Mouse (Mus musculus): ENCODE data around the gene Cspg4. TPM values are rescaled to one million over a fixed set of nuclear protein-coding genes. Genes with fewer than 3 reads are reported as not detected.
A peak's percentile ranks its signal among the peaks of the same experiment; 100 is the strongest.
"Not testable (repeated sequence)": the region's sequence is repeated elsewhere in the genome, so short reads cannot be mapped to it uniquely, and the experiment has no call there.

The Cspg4 gene
- total RNA-seq, 2 experiments from 2014 or later = 13.8 to 20.6 TPM

DNA sequence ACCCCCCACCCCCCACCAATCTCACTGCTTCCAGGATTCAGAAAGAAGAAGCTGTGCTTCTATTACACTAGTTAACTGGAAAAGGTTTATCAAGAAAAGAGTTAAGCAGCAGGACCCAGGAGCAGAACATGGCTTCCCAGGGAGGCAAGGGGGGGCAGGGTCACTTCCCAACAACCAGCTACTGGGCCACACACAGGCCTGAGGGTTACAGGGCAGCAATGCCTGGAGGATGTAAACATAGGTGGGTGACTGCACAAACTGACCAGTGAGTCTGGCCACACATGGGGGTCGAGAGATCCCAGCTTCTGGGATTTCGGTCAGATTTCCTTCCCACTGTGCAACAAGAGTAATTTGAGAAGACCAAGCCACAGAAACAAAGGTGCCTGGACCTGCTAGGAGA is 52.3 kb downstream of the Cspg4 start:
- intact Hi-C loops (cut with DNase I; ENCODE audit: low total_unique reads) = no loop called here
- DNase-seq = no peak

GRCm38 (mm10) chr9:56918466-56918865 is 53.6 kb downstream of the Cspg4 start:
- DNase-seq = no peak
- intact Hi-C loops (cut with DNase I; ENCODE audit: low total_unique reads) = no loop called here

DNA sequence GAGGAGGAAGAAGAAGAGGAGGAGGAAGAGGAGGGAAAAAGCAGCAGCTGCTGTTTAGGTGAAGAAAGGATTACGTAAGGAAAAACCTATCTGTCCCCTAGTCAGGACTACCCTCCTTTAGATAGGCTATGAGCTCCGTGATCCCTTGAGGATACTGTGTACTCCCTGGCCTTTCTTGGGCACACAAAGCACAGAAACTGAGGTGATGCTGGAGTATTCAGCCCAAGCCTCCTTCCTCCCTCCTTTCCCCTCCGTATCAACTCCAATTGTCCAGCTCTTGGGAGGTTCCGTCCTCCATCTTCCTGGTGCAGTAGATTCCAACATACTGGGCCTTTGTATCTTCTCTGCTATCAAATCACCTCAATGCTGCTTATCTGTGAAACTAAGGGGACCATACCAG is 57.9 kb downstream of the Cspg4 start:
- intact Hi-C loops (cut with DNase I; ENCODE audit: low total_unique reads) = loop anchor here (10.0 kb wide), 1 partner anchor 212 kb away; the partner anchor contains the start of gene Man2c1

GRCm38 (mm10) chr9:56923841-56924650 is 59.2 kb downstream of the Cspg4 start:
- DNase-seq = no peak
- intact Hi-C loops (cut with DNase I; ENCODE audit: low total_unique reads) = loop anchor here (10.0 kb wide), 1 partner anchor 211 kb away; the partner anchor contains the start of gene Man2c1

More for the DNA sequence above, 57.9 kb downstream of the Cspg4 start:
- no peak for DNase-seq

GRCm38 (mm10) chr9:56924651-56925027 is 59.8 kb downstream of the Cspg4 start:
- DNase-seq = peak; percentile 84
- intact Hi-C loops (cut with DNase I; ENCODE audit: low total_unique reads) = loop anchor here (5.0 to 10.0 kb wide), 2 partner anchors 32 to 210 kb away; partner anchors contain the start of gene Man2c1

- intact Hi-C loops (cut with DNase I; ENCODE audit: low total_unique reads) = loop anchor here (5.0 to 10.0 kb wide), 2 partner anchors 33 to 209 kb away; partner anchors contain the start of gene Man2c1
- DNase-seq = no peak
Measured at GRCm38 (mm10) chr9:56925291-56926024, 60.6 kb downstream of the Cspg4 start.

- intact Hi-C loops (cut with DNase I; ENCODE audit: low total_unique reads) = loop anchor here (5.0 to 10.0 kb wide), 2 partner anchors 34 to 209 kb away; partner anchors contain the start of gene Man2c1
- DNase-seq = no peak
Measured at GRCm38 (mm10) chr9:56926025-56926360, 61.2 kb downstream of the Cspg4 start.

GRCm38 (mm10) chr9:56926387-56926786 is 61.6 kb downstream of the Cspg4 start:
- DNase-seq = no peak
- intact Hi-C loops (cut with DNase I; ENCODE audit: low total_unique reads) = loop anchor here (5.0 to 10.0 kb wide), 2 partner anchors 34 to 208 kb away; partner anchors contain the start of gene Man2c1

DNA sequence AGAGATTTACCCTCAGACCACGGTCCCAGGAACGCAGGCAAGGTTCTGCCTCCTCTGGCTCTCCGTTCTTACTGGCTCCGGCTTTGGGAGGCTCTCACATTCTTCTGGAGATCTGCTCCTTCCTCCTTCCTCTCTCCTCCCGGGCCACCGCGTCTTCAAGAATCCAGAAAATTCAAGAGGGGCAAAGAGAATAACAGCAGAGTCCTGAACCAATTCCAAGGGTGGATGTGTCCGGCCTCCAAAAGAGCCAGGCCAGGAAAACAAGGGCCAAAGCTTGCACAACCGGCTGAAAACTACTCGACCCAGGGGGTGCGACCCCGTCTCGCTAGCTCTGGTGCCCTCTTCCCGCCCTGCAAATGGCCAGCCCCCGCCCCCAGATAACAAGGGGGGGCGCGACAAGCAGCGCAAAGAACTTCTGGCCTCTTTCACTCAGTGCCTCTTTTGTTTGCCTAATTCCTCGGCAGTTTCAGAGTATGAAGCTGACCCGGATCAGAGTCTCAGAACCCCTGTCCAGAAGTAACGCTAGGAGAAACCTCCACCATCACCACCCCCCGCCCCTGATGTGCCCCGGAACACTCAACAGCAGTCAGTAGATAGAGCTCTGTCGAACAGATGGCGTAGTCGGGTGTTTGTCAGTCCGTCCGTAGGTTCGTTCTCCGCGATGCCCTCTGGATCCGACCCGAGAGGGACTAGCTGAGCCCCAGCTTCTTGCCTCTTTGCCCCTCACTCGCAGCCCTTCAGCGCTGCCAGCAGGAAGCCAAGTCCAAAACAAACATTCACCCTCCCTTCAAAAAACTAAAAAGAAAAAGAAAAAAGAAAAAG is 62.6 kb downstream of the Cspg4 start:
- peak; percentile 43 for DNase-seq
- intact Hi-C loops (cut with DNase I; ENCODE audit: low total_unique reads) = loop anchor here (5.0 to 10.0 kb wide), 2 partner anchors 35 to 207 kb away; partner anchors contain the start of gene Man2c1

GRCm38 (mm10) chr9:56928041-56928811 is 63.4 kb downstream of the Cspg4 start, which contains the start of gene Snx33:
Gene Snx33, minus strand, starts transcription at chr9:56928371.
- peak; percentile 98 for DNase-seq
- intact Hi-C loops (cut with DNase I; ENCODE audit: low total_unique reads) = loop anchor here (5.0 to 10.0 kb wide), 2 partner anchors 36 to 207 kb away; partner anchors contain the start of gene Man2c1

GRCm38 (mm10) chr9:56929496-56929895 is 64.7 kb downstream of the Cspg4 start:
- intact Hi-C loops (cut with DNase I; ENCODE audit: low total_unique reads) = loop anchor here (5.0 to 10.0 kb wide), 2 partner anchors 37 to 205 kb away; partner anchors contain the start of gene Man2c1
- DNase-seq = no peak

- DNase-seq = no peak
- intact Hi-C loops (cut with DNase I; ENCODE audit: low total_unique reads) = no loop called here
Measured at GRCm38 (mm10) chr9:56930556-56930955, 65.7 kb downstream of the Cspg4 start.

- intact Hi-C loops (cut with DNase I; ENCODE audit: low total_unique reads) = no loop called here
- DNase-seq = no peak
Measured at GRCm38 (mm10) chr9:56936861-56937222, 72.0 kb downstream of the Cspg4 start.

- intact Hi-C loops (cut with DNase I; ENCODE audit: low total_unique reads) = no loop called here
- peak; percentile 83 for DNase-seq
Measured at GRCm38 (mm10) chr9:56937223-56938160, 72.7 kb downstream of the Cspg4 start, which contains the start of gene Imp3. Gene Imp3, plus strand, starts transcription at chr9:56937475.

- no peak for DNase-seq
- intact Hi-C loops (cut with DNase I; ENCODE audit: low total_unique reads) = no loop called here
Measured at GRCm38 (mm10) chr9:56938374-56938773, 73.5 kb downstream of the Cspg4 start.

DNA sequence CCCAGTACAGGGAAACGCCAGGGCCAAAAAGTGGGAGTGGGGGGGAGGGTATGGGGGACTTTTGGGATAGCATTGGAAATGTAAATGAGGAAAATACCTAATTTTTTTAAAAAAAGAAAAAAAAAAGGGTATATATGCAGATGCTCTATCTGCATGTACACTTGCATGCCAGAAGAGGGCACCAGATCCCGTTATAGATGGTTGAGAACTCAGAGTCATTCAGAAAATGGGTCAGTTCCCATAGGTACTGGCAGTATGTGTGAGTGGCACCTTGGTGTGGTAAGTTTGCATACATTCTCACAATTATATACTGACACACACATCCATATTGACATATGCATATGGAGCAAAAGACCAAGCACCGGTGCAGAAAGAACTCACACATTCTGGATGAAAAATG is 82.6 kb downstream of the Cspg4 start:
- intact Hi-C loops (cut with DNase I; ENCODE audit: low total_unique reads) = not testable (repeated sequence)
- peak; percentile 24 for DNase-seq

DNA sequence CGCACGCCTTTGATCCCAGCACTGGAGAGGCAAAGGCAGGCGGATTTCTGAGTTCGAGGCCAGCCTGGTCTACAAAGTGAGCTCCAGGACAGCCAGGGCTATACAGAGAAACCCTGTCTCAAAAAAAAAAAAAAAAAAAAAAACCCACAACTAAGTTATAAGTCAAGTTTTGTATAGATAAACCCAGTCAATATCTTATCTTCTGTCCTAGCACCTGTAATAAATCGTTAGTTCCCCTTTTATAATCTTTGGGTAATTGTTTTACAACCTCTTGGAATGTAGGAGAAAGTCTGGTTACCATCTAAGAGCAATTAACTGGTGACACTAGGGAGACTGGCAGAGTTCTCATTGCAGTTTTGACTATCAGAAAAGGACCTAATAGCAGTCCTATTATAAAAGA is 83.9 kb downstream of the Cspg4 start:
- intact Hi-C loops (cut with DNase I; ENCODE audit: low total_unique reads); DNase-seq: not testable (repeated sequence)

All from gastrocnemius, postnatal 14 days (tissue).